Mouse (Mus musculus): ENCODE data around the gene Ifi211. TPM values are rescaled to one million over a fixed set of nuclear protein-coding genes. Genes with fewer than 3 reads are reported as not detected.
"Not testable (repeated sequence)": the region's sequence is repeated elsewhere in the genome, so short reads cannot be mapped to it uniquely, and the experiment has no call there.

Gene Ifi211
- polyA plus RNA-seq, 1 experiment: not detected

GRCm38 (mm10) chr1:173914559-173914958 is 1.7 kb upstream of the Ifi211 start:
- Histone ChIP-seq H3K36me3 (ENCODE audit: control insufficient read depth) (no peaks in the 10 kb centered on the region), H3K4me3 (replicated peaks) (no peak overlapping the region), H3K9me3 (ENCODE audit: control insufficient read depth, low read length) (no peaks in the 10 kb centered on the region), H3K27me3 (ENCODE audit: control insufficient read depth) (no peaks in the 10 kb centered on the region), H3K4me1 (ENCODE audit: control insufficient read depth) (no peaks in the 10 kb centered on the region)
- TF ChIP-seq GATA1 (IDR thresholded peaks at IDR 0.05; ENCODE audit: low read length) (no peak), TAL1 (IDR thresholded peaks at IDR 0.05; ENCODE audit: low read length) (no peak)

GRCm38 (mm10) chr1:173913256-173913791 is 478 bp upstream of the Ifi211 start:
- not testable (repeated sequence) for H3K27me3 ChIP-seq (ENCODE audit: control insufficient read depth); H3K36me3 ChIP-seq (ENCODE audit: control insufficient read depth); H3K4me1 ChIP-seq (ENCODE audit: control insufficient read depth); H3K4me3 ChIP-seq (replicated peaks); H3K9me3 ChIP-seq (ENCODE audit: control insufficient read depth, low read length)

GRCm38 (mm10) chr1:173911808-173912464 is 910 bp downstream of the Ifi211 start:
- H3K9me3 ChIP-seq (ENCODE audit: control insufficient read depth, low read length): no peaks in the 10 kb centered on the region
- no peaks in the 10 kb centered on the region for H3K36me3 ChIP-seq (ENCODE audit: control insufficient read depth)
- TF ChIP-seq TAL1 (IDR thresholded peaks at IDR 0.05; ENCODE audit: low read length) (no peak), GATA1 (IDR thresholded peaks at IDR 0.05; ENCODE audit: low read length) (no peak)
- H3K4me3 ChIP-seq (replicated peaks): no peak overlapping the region
- H3K27me3 ChIP-seq (ENCODE audit: control insufficient read depth): no peaks in the 10 kb centered on the region
- H3K4me1 ChIP-seq (ENCODE audit: control insufficient read depth): no peaks in the 10 kb centered on the region

- not testable (repeated sequence) for H3K4me3 ChIP-seq (replicated peaks); H3K27me3 ChIP-seq (ENCODE audit: control insufficient read depth); H3K36me3 ChIP-seq (ENCODE audit: control insufficient read depth); H3K9me3 ChIP-seq (ENCODE audit: control insufficient read depth, low read length); H3K4me1 ChIP-seq (ENCODE audit: control insufficient read depth)
Measured at GRCm38 (mm10) chr1:173908390-173908789, 4.5 kb downstream of the Ifi211 start.

- not testable (repeated sequence) for H3K27me3 ChIP-seq (ENCODE audit: control insufficient read depth); H3K36me3 ChIP-seq (ENCODE audit: control insufficient read depth); H3K4me1 ChIP-seq (ENCODE audit: control insufficient read depth); H3K4me3 ChIP-seq (replicated peaks); H3K9me3 ChIP-seq (ENCODE audit: control insufficient read depth, low read length)
Measured at GRCm38 (mm10) chr1:173905885-173906284, 7.0 kb downstream of the Ifi211 start.

- not testable (repeated sequence) for H3K9me3 ChIP-seq (ENCODE audit: control insufficient read depth, low read length); H3K36me3 ChIP-seq (ENCODE audit: control insufficient read depth); H3K4me3 ChIP-seq (replicated peaks); H3K4me1 ChIP-seq (ENCODE audit: control insufficient read depth); H3K27me3 ChIP-seq (ENCODE audit: control insufficient read depth)
Measured at GRCm38 (mm10) chr1:173889741-173890140, 23.1 kb downstream of the Ifi211 start.

- not testable (repeated sequence) for H3K4me3 ChIP-seq (replicated peaks); H3K9me3 ChIP-seq (ENCODE audit: control insufficient read depth, low read length); H3K36me3 ChIP-seq (ENCODE audit: control insufficient read depth); H3K4me1 ChIP-seq (ENCODE audit: control insufficient read depth); H3K27me3 ChIP-seq (ENCODE audit: control insufficient read depth)
Measured at GRCm38 (mm10) chr1:173887026-173887787, 25.6 kb downstream of the Ifi211 start.

- H3K4me3 ChIP-seq (replicated peaks); H3K36me3 ChIP-seq (ENCODE audit: control insufficient read depth); H3K4me1 ChIP-seq (ENCODE audit: control insufficient read depth); H3K9me3 ChIP-seq (ENCODE audit: control insufficient read depth, low read length); H3K27me3 ChIP-seq (ENCODE audit: control insufficient read depth): not testable (repeated sequence)
Measured at GRCm38 (mm10) chr1:173880004-173880666, 32.7 kb downstream of the Ifi211 start.

- H3K4me3 ChIP-seq (replicated peaks); H3K36me3 ChIP-seq (ENCODE audit: control insufficient read depth); H3K27me3 ChIP-seq (ENCODE audit: control insufficient read depth); H3K4me1 ChIP-seq (ENCODE audit: control insufficient read depth); H3K9me3 ChIP-seq (ENCODE audit: control insufficient read depth, low read length): not testable (repeated sequence)
Measured at GRCm38 (mm10) chr1:173879225-173879987, 33.4 kb downstream of the Ifi211 start.

GRCm38 (mm10) chr1:173878264-173878663 is 34.6 kb downstream of the Ifi211 start:
- not testable (repeated sequence) for H3K36me3 ChIP-seq (ENCODE audit: control insufficient read depth); H3K4me1 ChIP-seq (ENCODE audit: control insufficient read depth); H3K9me3 ChIP-seq (ENCODE audit: control insufficient read depth, low read length); H3K27me3 ChIP-seq (ENCODE audit: control insufficient read depth); H3K4me3 ChIP-seq (replicated peaks)

- H3K9me3 ChIP-seq (ENCODE audit: control insufficient read depth, low read length); H3K4me1 ChIP-seq (ENCODE audit: control insufficient read depth); H3K27me3 ChIP-seq (ENCODE audit: control insufficient read depth); H3K4me3 ChIP-seq (replicated peaks); H3K36me3 ChIP-seq (ENCODE audit: control insufficient read depth): not testable (repeated sequence)
Measured at GRCm38 (mm10) chr1:173877125-173877524, 35.7 kb downstream of the Ifi211 start.

- H3K4me3 ChIP-seq (replicated peaks): not testable (repeated sequence)
Measured at GRCm38 (mm10) chr1:173868586-173868985, 44.3 kb downstream of the Ifi211 start.

More at GRCm38 (mm10) chr1:173868586-173868985, 44.3 kb downstream of the Ifi211 start:
- H3K4me1 ChIP-seq (ENCODE audit: control insufficient read depth); H3K36me3 ChIP-seq (ENCODE audit: control insufficient read depth); H3K27me3 ChIP-seq (ENCODE audit: control insufficient read depth); H3K9me3 ChIP-seq (ENCODE audit: control insufficient read depth, low read length): not testable (repeated sequence)

Measured in erythroblast, embryonic 14.5 days (primary cell).